Mouse (Mus musculus) midbrain, embryonic 14.5 days (tissue): Measurements from ENCODE around the gene Polr1d. TPM values are rescaled to one million over a fixed set of nuclear protein-coding genes. Genes with fewer than 3 reads are reported as not detected.

Source experiments
- ATAC-seq: fragments of 200-750 bp; cut with Nextera tagmentation; 2 replicates; pipeline ENCODE4 v1.8.0; 2017; ENCODE audit warnings: moderate number of reproducible peaks, moderate library complexity; ENCODE audit not compliant: low FRiP score, low TSS enrichment
- DNase-seq: peaks from one replicate; pipeline ENCODE4 v3.0.0-alpha.2; 2015
- H3K27ac ChIP-seq: fragments of 300-500 bp; sonication (generic); replicated peaks from 2 replicates; pipeline ENCODE4 v1.5.1; 2014; ENCODE audit warnings: mild to moderate bottlenecking, low read depth, low read length, moderate library complexity
- H3K27me3 ChIP-seq: fragments of 300-500 bp; sonication (generic); 2 replicates; pipeline ENCODE4 v1.6.1; 2014; ENCODE audit warnings: low read length, control low read depth, mixed read lengths; ENCODE audit not compliant: control insufficient read depth, insufficient read depth
- H3K36me3 ChIP-seq: fragments of 300-500 bp; sonication (generic); 2 replicates; pipeline ENCODE4 v1.6.1; 2014; ENCODE audit warnings: low read length, control low read depth; ENCODE audit not compliant: control insufficient read depth, insufficient read depth
- H3K4me1 ChIP-seq: fragments of 300-500 bp; sonication (generic); 2 replicates; pipeline ENCODE4 v1.6.1; 2014; ENCODE audit warnings: mild to moderate bottlenecking, antibody characterized with exemption, low read length, control low read depth; ENCODE audit not compliant: control insufficient read depth, insufficient read depth
- H3K4me2 ChIP-seq: fragments of 300-500 bp; sonication (generic); 2 replicates; pipeline ENCODE4 v1.6.1; 2014; ENCODE audit warnings: mild to moderate bottlenecking, low read length, moderate library complexity
- H3K4me3 ChIP-seq: fragments of 300-500 bp; sonication (generic); replicated peaks from 2 replicates; pipeline ENCODE4 v1.5.1; 2014; ENCODE audit warnings: low read depth, low read length
- H3K9ac ChIP-seq: fragments of 300-500 bp; sonication (generic); replicated peaks from 2 replicates; pipeline ENCODE4 v1.6.1; 2014; ENCODE audit warnings: mild to moderate bottlenecking, low read length, moderate library complexity
- H3K9me3 ChIP-seq: fragments of 300-500 bp; sonication (generic); 2 replicates; pipeline ENCODE4 v1.6.1; 2016; ENCODE audit warnings: low read length, control low read depth, mixed read lengths; ENCODE audit not compliant: control insufficient read depth
- WGBS: fragments of 180-500 bp; shearing (Covaris S2); extraction: QIAGEN DNeasy Blood & Tissue Kit; methylation state at CpG from one replicate; pipeline ENCODE4 v1.1.7; 2014; 5-methylcytosine and 5-hydroxymethylcytosine counted together
- polyA plus RNA-seq: library from polyadenylated mRNA; unstranded; fragments of >200 nt; fragmentation: Nextera tagmentation; extraction: Ambion mirVana; gene quantifications from 2 replicates; pipeline ENCODE4 v1.2.1, GENCODE M21; 2014

Gene Polr1d
- polyA plus RNA-seq = 102 and 107 TPM in 2 replicates

GRCm38 (mm10) chr5:147076799-147077165 lies at the start of gene Polr1d:
Gene Polr1d (plus strand): TSS chr5:147077050.
- no peaks in the 10 kb centered on the region for H3K36me3 ChIP-seq
- peaks cover 10% of the 10 kb centered on the region; the same call in 1 of the 2 replicates for H3K4me1 ChIP-seq
- no peaks in the 10 kb centered on the region for H3K9me3 ChIP-seq
- WGBS = under 1% methylated on average over 17 of the region's 17 CpGs
- DNase-seq (peak; percentile 69), ATAC-seq (no peak; the same call in 1 of the 2 replicates)
- H3K27me3 ChIP-seq = no peaks in the 10 kb centered on the region
- peak within 1 kb of the TSS; percentile 64 for H3K9ac ChIP-seq
- H3K27ac ChIP-seq = peak within 1 kb of the TSS; percentile 85
- H3K4me2 ChIP-seq = peak within 1 kb of the TSS; percentile 97
- peak within 1 kb of the TSS; percentile 78 for H3K4me3 ChIP-seq

- H3K27ac ChIP-seq = no peak overlapping the region
- no peaks in the 10 kb centered on the region for H3K36me3 ChIP-seq
- DNase-seq (no peak), ATAC-seq (no peak)
- H3K9ac ChIP-seq = no peak overlapping the region
- H3K4me3 ChIP-seq = no peak overlapping the region
- H3K9me3 ChIP-seq = no peaks in the 10 kb centered on the region
- 93% methylated on average over 14 of the region's 14 CpGs for WGBS
- H3K4me2 ChIP-seq = no peak overlapping the region
- no peaks in the 10 kb centered on the region for H3K4me1 ChIP-seq
- H3K27me3 ChIP-seq = no peaks in the 10 kb centered on the region
Measured at GRCm38 (mm10) chr5:147031281-147031680, 45.6 kb upstream of the Polr1d start.

- Histone ChIP-seq H3K36me3 (no peaks in the 10 kb centered on the region), H3K27ac (no peak overlapping the region), H3K9ac (no peak overlapping the region), H3K9me3 (no peaks in the 10 kb centered on the region), H3K4me1 (no peaks in the 10 kb centered on the region), H3K27me3 (no peaks in the 10 kb centered on the region), H3K4me2 (no peak overlapping the region), H3K4me3 (no peak overlapping the region)
- ATAC-seq (no peak), DNase-seq (no peak)
- 93% methylated on average over 13 of the region's 13 CpGs for WGBS
Measured at GRCm38 (mm10) chr5:147033155-147033554, 43.7 kb upstream of the Polr1d start.

GRCm38 (mm10) chr5:147034283-147034682 lies 42.6 kb upstream of the Polr1d start:
- Histone ChIP-seq H3K9me3 (no peaks in the 10 kb centered on the region), H3K36me3 (no peaks in the 10 kb centered on the region), H3K27ac (no peak overlapping the region), H3K9ac (no peak overlapping the region), H3K4me2 (no peak overlapping the region), H3K27me3 (no peaks in the 10 kb centered on the region), H3K4me1 (no peaks in the 10 kb centered on the region), H3K4me3 (no peak overlapping the region)
- ATAC-seq (no peak), DNase-seq (no peak)
- WGBS = 58% methylated on average over 12 of the region's 12 CpGs

GRCm38 (mm10) chr5:147035301-147035700 lies 41.5 kb upstream of the Polr1d start:
- Histone ChIP-seq H3K4me2 (no peak overlapping the region), H3K36me3 (no peaks in the 10 kb centered on the region), H3K9me3 (no peaks in the 10 kb centered on the region), H3K27me3 (no peaks in the 10 kb centered on the region), H3K27ac (no peak overlapping the region), H3K4me1 (no peaks in the 10 kb centered on the region), H3K9ac (no peak overlapping the region), H3K4me3 (no peak overlapping the region)
- DNase-seq (no peak), ATAC-seq (no peak)
- WGBS = 87% methylated on average over 6 of the region's 6 CpGs

GRCm38 (mm10) chr5:147036028-147036427 lies 40.8 kb upstream of the Polr1d start:
- DNase-seq = no peak
- Histone ChIP-seq H3K36me3 (no peaks in the 10 kb centered on the region), H3K4me2 (no peak overlapping the region), H3K4me3 (no peak overlapping the region), H3K4me1 (no peaks in the 10 kb centered on the region), H3K9ac (no peak overlapping the region), H3K27ac (no peak overlapping the region), H3K27me3 (no peaks in the 10 kb centered on the region), H3K9me3 (no peaks in the 10 kb centered on the region)
- ATAC-seq = no peak
- WGBS = 95% methylated on average over 10 of the region's 10 CpGs

GRCm38 (mm10) chr5:147036661-147037060 lies 40.2 kb upstream of the Polr1d start:
- ATAC-seq = no peak
- Histone ChIP-seq H3K4me1 (no peaks in the 10 kb centered on the region), H3K36me3 (no peaks in the 10 kb centered on the region), H3K9me3 (no peaks in the 10 kb centered on the region), H3K4me2 (no peak overlapping the region), H3K9ac (no peak overlapping the region), H3K27ac (no peak overlapping the region), H3K4me3 (no peak overlapping the region), H3K27me3 (no peaks in the 10 kb centered on the region)
- DNase-seq = no peak
- WGBS = 92% methylated on average over 5 of the region's 5 CpGs

GRCm38 (mm10) chr5:147037601-147038000 lies 39.2 kb upstream of the Polr1d start:
- 78% methylated on average over 3 of the region's 3 CpGs for WGBS
- Histone ChIP-seq H3K27me3 (no peaks in the 10 kb centered on the region), H3K36me3 (no peaks in the 10 kb centered on the region), H3K4me3 (no peak overlapping the region), H3K4me2 (no peak overlapping the region), H3K27ac (no peak overlapping the region), H3K9me3 (no peaks in the 10 kb centered on the region), H3K4me1 (0 out of 2 replicates have a peak, but pooled peaks cover 1% of the 10 kb centered on the region), H3K9ac (no peak overlapping the region)
- no peak for DNase-seq
- ATAC-seq = no peak

GRCm38 (mm10) chr5:147039394-147039793 lies 37.5 kb upstream of the Polr1d start:
- Histone ChIP-seq H3K36me3 (no peaks in the 10 kb centered on the region), H3K9me3 (no peaks in the 10 kb centered on the region), H3K27ac (no peak overlapping the region), H3K4me3 (no peak overlapping the region), H3K27me3 (no peaks in the 10 kb centered on the region), H3K4me2 (no peak overlapping the region), H3K9ac (no peak overlapping the region), H3K4me1 (0 out of 2 replicates have a peak, but pooled peaks cover 3% of the 10 kb centered on the region)
- ATAC-seq (no peak), DNase-seq (no peak)
- WGBS = 86% methylated on average over 5 of the region's 5 CpGs
